Mouse (Mus musculus) MEL (cell line): ENCODE data around the gene Odf4. TPM values are rescaled to one million over a fixed set of nuclear protein-coding genes. Genes with fewer than 3 reads are reported as not detected.

Experiments used
- DNase-seq: peaks from one replicate; pipeline ENCODE4 v3.0.0; 2011; ENCODE audit warnings: low read depth, low spot score
- H3K27ac ChIP-seq: 2 replicates; pipeline ENCODE4 v1.5.1; 2012; ENCODE audit warnings: low read depth, mild to moderate bottlenecking, control low read depth, low read length, moderate library complexity; ENCODE audit not compliant: control insufficient read depth
- H3K27me3 ChIP-seq, 2 experiments: fragments of 150-350 bp in 1 of 2; sonication (generic) in 1 of 2; 2 replicates each; pipeline ENCODE4 v1.6.1; 2012; ENCODE audit warnings: low read length in 2 of 2, mild to moderate bottlenecking in 2 of 2, improper control_type of control experiment in 1 of 2, moderate library complexity in 1 of 2; ENCODE audit not compliant: insufficient read depth in 2 of 2, control insufficient read depth in 1 of 2
- H3K36me3 ChIP-seq, 2 experiments: 2 replicates each; pipeline ENCODE4 v1.6.1; 2012 to 2014; ENCODE audit warnings: low read length in 2 of 2, improper control_type of control experiment in 1 of 2, inconsistent platforms in 1 of 2, mild to moderate bottlenecking in 1 of 2; ENCODE audit not compliant: insufficient read depth in 2 of 2, control insufficient read depth in 1 of 2
- H3K4me1 ChIP-seq, 2 experiments: fragments of 150-350 bp in 1 of 2; sonication (generic) in 1 of 2; 2 replicates each; pipeline ENCODE4 v1.6.1; 2012; ENCODE audit warnings: low read length in 2 of 2, improper control_type of control experiment in 1 of 2, mild to moderate bottlenecking in 1 of 2; ENCODE audit not compliant: insufficient read depth in 2 of 2, control insufficient read depth in 1 of 2
- H3K4me3 ChIP-seq, 2 experiments: fragments of 150-350 bp in 1 of 2; sonication (generic) in 1 of 2; 2 replicates each; pipeline ENCODE4 v1.5.1; 2012; ENCODE audit warnings: low read depth in 2 of 2, low read length in 2 of 2, mild to moderate bottlenecking in 2 of 2, moderate library complexity in 2 of 2, control low read depth in 1 of 2, improper control_type of control experiment in 1 of 2; ENCODE audit not compliant: control insufficient read depth in 1 of 2, insufficient read depth in 1 of 2
- H3K79me2 ChIP-seq: 2 replicates; pipeline ENCODE4 v1.6.1; 2012; ENCODE audit warnings: mild to moderate bottlenecking, low read length, moderate library complexity; ENCODE audit not compliant: control insufficient read depth, poor library complexity, insufficient read depth
- H3K9ac ChIP-seq: 2 replicates; pipeline ENCODE4 v1.6.1; 2012; ENCODE audit warnings: low read depth, mild to moderate bottlenecking, control low read depth, low read length, moderate library complexity; ENCODE audit not compliant: control insufficient read depth, poor library complexity, severe bottlenecking
- H3K9me3 ChIP-seq: fragments of 150-350 bp; sonication (generic); replicated peaks from 2 replicates; pipeline ENCODE4 v1.6.1; 2012; ENCODE audit warnings: mild to moderate bottlenecking, low read length, improper control_type of control experiment, moderate library complexity; ENCODE audit not compliant: insufficient read depth
- BHLHE40 ChIP-seq: IDR thresholded peaks from 2 replicates; pipeline ENCODE4 v1.6.1; 2012; ENCODE audit warnings: low read depth, mild to moderate bottlenecking, inconsistent platforms, low read length, improper control_type of control experiment, borderline replicate concordance
- CHD1 ChIP-seq: IDR thresholded peaks from 2 replicates; pipeline ENCODE4 v1.6.1; 2012; ENCODE audit warnings: low read depth, mild to moderate bottlenecking, inconsistent platforms, low read length, improper control_type of control experiment
- CHD2 ChIP-seq: IDR thresholded peaks from 2 replicates; pipeline ENCODE4 v1.6.1; 2011; ENCODE audit warnings: low read length, improper control_type of control experiment
- CTCF ChIP-seq, 3 experiments: IDR thresholded peaks in 2 of 3; conservative IDR thresholded peaks in 1 of 3; 2 replicates each; pipeline ENCODE4 v1.5.1; 2011 to 2012; ENCODE audit warnings: low read length in 3 of 3, low read depth in 2 of 3, mild to moderate bottlenecking in 2 of 3, improper control_type of control experiment in 1 of 3, inconsistent platforms in 1 of 3, mixed read lengths in 1 of 3, moderate library complexity in 1 of 3; ENCODE audit not compliant: control insufficient read depth in 1 of 3, insufficient read depth in 1 of 3, poor library complexity in 1 of 3, severe bottlenecking in 1 of 3
- E2F4 ChIP-seq: IDR thresholded peaks from 2 replicates; pipeline ENCODE4 v1.6.1; 2011; ENCODE audit warnings: low read depth, low read length, improper control_type of control experiment, borderline replicate concordance
- EP300 ChIP-seq, 2 experiments: IDR thresholded peaks; 2 replicates each; pipeline ENCODE4 v1.6.1; 2011; ENCODE audit warnings: improper control_type of control experiment in 2 of 2, low read length in 2 of 2, low read depth in 1 of 2, mild to moderate bottlenecking in 1 of 2
- GABPA ChIP-seq: IDR thresholded peaks from 2 replicates; pipeline ENCODE4 v1.6.1; 2012; ENCODE audit warnings: low read depth, mild to moderate bottlenecking, inconsistent platforms, low read length, improper control_type of control experiment, moderate library complexity
- GATA1 ChIP-seq: IDR thresholded peaks from 2 replicates; pipeline ENCODE4 v1.6.1; 2011; ENCODE audit warnings: low read depth, low read length, improper control_type of control experiment
- JUND ChIP-seq: IDR thresholded peaks from 2 replicates; pipeline ENCODE4 v1.6.1; 2011; ENCODE audit warnings: low read depth, mild to moderate bottlenecking, improper control_type of control experiment, low read length
- KAT2A ChIP-seq: conservative IDR thresholded peaks from 2 replicates; pipeline ENCODE4 v1.6.1; 2012; ENCODE audit warnings: low read depth, low read length, improper control_type of control experiment, inconsistent platforms
- MAFK ChIP-seq: IDR thresholded peaks from 2 replicates; pipeline ENCODE4 v1.6.1; 2011; ENCODE audit warnings: low read depth, mild to moderate bottlenecking, low read length, improper control_type of control experiment, borderline replicate concordance
- MAX ChIP-seq: IDR thresholded peaks from 2 replicates; pipeline ENCODE4 v1.6.1; 2011; ENCODE audit warnings: low read length, improper control_type of control experiment
- MAZ ChIP-seq: IDR thresholded peaks from 2 replicates; pipeline ENCODE4 v1.6.1; 2012; ENCODE audit warnings: low read depth, mild to moderate bottlenecking, inconsistent platforms, low read length, improper control_type of control experiment
- MXI1 ChIP-seq: IDR thresholded peaks from 2 replicates; pipeline ENCODE4 v1.6.1; 2011; ENCODE audit warnings: mild to moderate bottlenecking, low read depth, low read length, improper control_type of control experiment
- MYB ChIP-seq: IDR thresholded peaks from 2 replicates; pipeline ENCODE4 v1.6.1; 2011; ENCODE audit warnings: mild to moderate bottlenecking, low read depth, low read length, improper control_type of control experiment
- MYC ChIP-seq: IDR thresholded peaks from 2 replicates; pipeline ENCODE4 v1.6.1; 2011; ENCODE audit warnings: low read depth, mild to moderate bottlenecking, low read length, improper control_type of control experiment, moderate library complexity
- NELFE ChIP-seq: IDR thresholded peaks from 2 replicates; pipeline ENCODE4 v1.6.1; 2011; ENCODE audit warnings: low read depth, low read length, improper control_type of control experiment
- NRF1 ChIP-seq: IDR thresholded peaks from 2 replicates; pipeline ENCODE4 v1.6.1; 2014; ENCODE audit warnings: low read depth, mild to moderate bottlenecking, inconsistent platforms, low read length, improper control_type of control experiment, moderate library complexity; ENCODE audit not compliant: poor library complexity, insufficient read depth, severe bottlenecking
- POLR2A ChIP-seq, 2 experiments: IDR thresholded peaks; 2 replicates each; pipeline ENCODE4 v1.6.1; 2011 to 2012; ENCODE audit warnings: low read length in 2 of 2, mild to moderate bottlenecking in 2 of 2, control low read depth in 1 of 2, improper control_type of control experiment in 1 of 2, low read depth in 1 of 2, moderate library complexity in 1 of 2; ENCODE audit not compliant: control insufficient read depth in 1 of 2, insufficient read depth in 1 of 2, poor library complexity in 1 of 2
- POLR2AphosphoS2 ChIP-seq: IDR thresholded peaks from 2 replicates; pipeline ENCODE4 v1.6.1; 2011; ENCODE audit warnings: low read length, improper control_type of control experiment
- POLR2AphosphoS5 ChIP-seq: IDR thresholded peaks from 2 replicates; pipeline ENCODE4 v1.6.1; 2012; ENCODE audit warnings: low read depth, borderline replicate concordance, mild to moderate bottlenecking, inconsistent platforms, low read length, moderate library complexity, mixed read lengths
- RAD21 ChIP-seq: IDR thresholded peaks from 2 replicates; pipeline ENCODE4 v1.6.1; 2011; ENCODE audit warnings: mild to moderate bottlenecking, low read depth, low read length, improper control_type of control experiment
- SIN3A ChIP-seq: IDR thresholded peaks from 2 replicates; pipeline ENCODE4 v1.6.1; 2012; ENCODE audit warnings: low read length, improper control_type of control experiment, inconsistent platforms
- TBP ChIP-seq: IDR thresholded peaks from 2 replicates; pipeline ENCODE4 v1.8.0; 2011; ENCODE audit warnings: low read depth, low read length, improper control_type of control experiment
- TCF12 ChIP-seq: IDR thresholded peaks from 2 replicates; pipeline ENCODE4 v1.6.1; 2014; ENCODE audit warnings: low read depth, mild to moderate bottlenecking, inconsistent platforms, low read length, improper control_type of control experiment, moderate library complexity
- UBTF ChIP-seq: IDR thresholded peaks from 2 replicates; pipeline ENCODE4 v1.6.1; 2012; ENCODE audit warnings: low read depth, mild to moderate bottlenecking, inconsistent platforms, low read length, improper control_type of control experiment, moderate library complexity, borderline replicate concordance; ENCODE audit not compliant: insufficient read depth
- USF2 ChIP-seq, 2 experiments: IDR thresholded peaks; 2 replicates each; pipeline ENCODE4 v1.6.1; 2011 to 2012; ENCODE audit warnings: improper control_type of control experiment in 2 of 2, low read length in 2 of 2, borderline replicate concordance in 1 of 2, inconsistent platforms in 1 of 2, low read depth in 1 of 2, mild to moderate bottlenecking in 1 of 2; ENCODE audit not compliant: insufficient read depth in 1 of 2
- ZMIZ1 ChIP-seq: IDR thresholded peaks from 2 replicates; pipeline ENCODE4 v1.6.1; 2012; ENCODE audit warnings: low read depth, mild to moderate bottlenecking, inconsistent platforms, low read length, improper control_type of control experiment, moderate library complexity
- ZNF384 ChIP-seq: IDR thresholded peaks from 2 replicates; pipeline ENCODE4 v1.6.1; 2012; ENCODE audit warnings: low read depth, mild to moderate bottlenecking, inconsistent platforms, low read length, improper control_type of control experiment
- polyA plus RNA-seq, 2 experiments: library from polyadenylated mRNA; stranded (reverse) in 1 of 2; unstranded in 1 of 2; fragments of >175 nt in 1 of 2; fragments of >200 nt in 1 of 2; gene quantifications; 2 replicates each; pipeline versions ENCODE4 v1.2.1 to v1.2.4; 2012; ENCODE audit warnings: low replicate concordance in 2 of 2, low read depth in 1 of 2; ENCODE audit not compliant: insufficient read length in 2 of 2, insufficient read depth in 1 of 2, missing spikeins in 1 of 2
- total RNA-seq: library from RNA; depleted of rRNA; stranded (reverse); fragments of 300-350 nt; gene quantifications from 2 replicates; pipeline ENCODE4 v1.2.3, GENCODE M21; 2012

Odf4 gene
- total and polyA plus RNA-seq, 3 experiments: not detected

DNA sequence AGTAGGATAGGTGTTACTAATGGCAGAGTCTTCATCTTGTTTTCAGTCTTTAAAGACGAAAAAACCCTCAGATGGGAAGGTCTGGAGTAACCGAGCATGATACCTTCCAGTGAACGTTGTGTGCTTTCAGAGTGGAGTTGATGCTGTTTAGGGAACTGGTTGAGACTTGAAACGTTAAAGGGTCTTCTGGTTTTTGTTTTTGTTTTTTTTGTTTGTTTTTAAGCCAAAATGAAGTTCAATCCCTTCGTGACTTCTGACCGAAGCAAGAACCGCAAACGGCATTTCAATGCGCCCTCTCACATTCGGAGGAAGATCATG, 24.9 kb downstream of the Odf4 start:
- Histone ChIP-seq H3K36me3 (peaks cover 25 to 48% of the 10 kb centered on the region in 2 experiments), H3K9ac (peak overlapping the region; percentile 92), H3K4me1 (peaks cover 3 to 47% of the 10 kb centered on the region in 2 experiments; a peak in 2 of 4 replicates), H3K27ac (peak overlapping the region; percentile 81), H3K27me3 (no peaks in the 10 kb centered on the region), H3K9me3 (no peaks in the 10 kb centered on the region), H3K4me3 (peak overlapping the region; percentile 84 to 88), H3K79me2 (peaks cover 22% of the 10 kb centered on the region)
- TF ChIP-seq ZNF384 (no peak), ZMIZ1 (no peak), JUND (peak; percentile 12; the same call in 1 of the 2 replicates), CHD1 (peak; percentile 97; the same call in 1 of the 2 replicates), E2F4 (0 out of 2 replicates have a peak, but pooled peaks have one; percentile 41), NRF1 (no peak), POLR2AphosphoS2 (0 out of 2 replicates have a peak, but pooled peaks have one; percentile 3), POLR2AphosphoS5 (no peak)
- DNase-seq: no peak

DNA sequence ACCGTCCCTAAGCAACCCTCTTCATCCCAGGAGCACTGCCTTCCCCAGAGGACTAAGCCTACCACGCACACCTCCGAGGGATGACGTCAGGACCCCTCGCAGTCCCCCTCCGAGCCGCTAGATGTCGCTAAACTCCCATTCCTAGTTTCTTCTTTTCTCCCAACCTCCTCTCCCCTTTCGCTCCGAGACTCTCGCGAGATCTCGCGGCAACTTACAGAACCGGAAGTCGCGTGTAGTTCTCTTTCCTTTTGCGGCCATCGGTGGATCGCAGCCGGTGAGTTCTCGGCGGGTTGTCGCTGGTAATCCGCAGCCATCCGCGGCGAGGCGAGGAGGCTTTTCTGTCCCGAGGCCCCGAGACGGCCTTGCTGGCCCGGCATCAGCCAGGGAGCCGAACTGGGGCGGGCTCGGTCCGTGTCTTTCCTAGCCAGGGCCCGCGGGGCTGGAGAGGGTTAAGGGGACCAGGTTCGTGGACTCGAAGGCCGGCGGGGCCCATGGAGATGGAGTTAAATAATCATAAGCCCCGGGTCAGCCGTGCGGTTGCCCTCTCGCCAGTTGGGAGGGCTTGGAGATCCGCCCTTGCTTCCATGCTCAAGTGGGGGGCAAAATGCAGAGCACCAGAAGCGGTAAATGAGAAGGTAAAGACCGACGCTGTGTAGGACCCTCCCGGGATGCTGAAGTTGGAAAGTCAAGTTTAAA, 25.4 kb downstream of the Odf4 start, which contains the start of gene Rpl26:
Rpl26 (plus strand) TSS at position 233 of the 696 bp plus-strand sequence.
- DNase-seq: peak; percentile 100
- H3K4me1 ChIP-seq: peaks cover 3 to 51% of the 10 kb centered on the region in 2 experiments; a peak in 2 of 4 replicates
- peak within 1 kb of the TSS; percentile 81 for H3K27ac ChIP-seq
- peak within 1 kb of the TSS; percentile 84 to 88 for H3K4me3 ChIP-seq
- peaks cover 22% of the 10 kb centered on the region for H3K79me2 ChIP-seq
- no peaks in the 10 kb centered on the region for H3K27me3 ChIP-seq
- H3K9me3 ChIP-seq: no peaks in the 10 kb centered on the region
- peaks cover 25 to 51% of the 10 kb centered on the region in 2 experiments for H3K36me3 ChIP-seq
- H3K9ac ChIP-seq: peak within 1 kb of the TSS; percentile 92
- no peak for TF ChIP-seq GATA1
- TF ChIP-seq MXI1: peak; percentile 92
- no peak for TF ChIP-seq USF2 (IDR thresholded peaks at IDR 0.05; ENCODE audit: borderline replicate concordance in 1 of 2, insufficient read depth in 1 of 2, low read depth in 1 of 2, low read length in 2 of 2)
- TF ChIP-seq NELFE: peak; percentile 98
- TF ChIP-seq MAFK: no peak
- no peak; the same call in 1 of the 2 replicates for TF ChIP-seq CHD1
- peak; percentile 89 for TF ChIP-seq KAT2A
- no peak for TF ChIP-seq MYB
- peak; percentile 95 to 96 for TF ChIP-seq POLR2A (IDR thresholded peaks at IDR 0.05; ENCODE audit: control insufficient read depth in 1 of 2, insufficient read depth in 1 of 2, low read depth in 1 of 2, low read length in 2 of 2, poor library complexity in 1 of 2)
- peak; percentile 100 for TF ChIP-seq CHD2
- no peak for TF ChIP-seq NRF1
- TF ChIP-seq TBP: peak; percentile 99
- TF ChIP-seq TCF12: peak; percentile 98
- peak; percentile 92 for TF ChIP-seq SIN3A
- TF ChIP-seq MAX: peak; percentile 83
- TF ChIP-seq EP300 (IDR thresholded peaks at IDR 0.05; ENCODE audit: low read depth in 1 of 2, low read length in 2 of 2): no peak; a peak in 1 of 4 replicates
- TF ChIP-seq BHLHE40: peak; percentile 41; the same call in 1 of the 2 replicates
- TF ChIP-seq CTCF (IDR thresholded peaks at IDR 0.05 in 2 of 3, conservative IDR thresholded peaks at IDR 0.05 in 1 of 3; ENCODE audit: control insufficient read depth in 1 of 3, insufficient read depth in 1 of 3, low read depth in 2 of 3, low read length in 3 of 3, poor library complexity in 1 of 3, severe bottlenecking in 1 of 3): peak; percentile 94 to 98 (median 98)
- TF ChIP-seq E2F4: no peak
- peak; percentile 51; the same call in 1 of the 2 replicates for TF ChIP-seq MAZ
- no peak for TF ChIP-seq POLR2AphosphoS5
- peak; percentile 2; the same call in 1 of the 2 replicates for TF ChIP-seq RAD21
- TF ChIP-seq GABPA: peak; percentile 86; the same call in 1 of the 2 replicates
- no peak for TF ChIP-seq UBTF
- peak; percentile 90; the same call in 1 of the 2 replicates for TF ChIP-seq ZMIZ1
- peak; percentile 80; the same call in 1 of the 2 replicates for TF ChIP-seq MYC
